Mouse (Mus musculus): ENCODE results near the gene Evc2. TPM values are rescaled to one million over a fixed set of nuclear protein-coding genes. Genes with fewer than 3 reads are reported as not detected.

The Evc2 gene
- polyA plus RNA-seq, 1 experiment, result 7.0 TPM

- Histone ChIP-seq H3K79me2 (ENCODE audit: control insufficient read depth, insufficient read depth) (no peaks in the 10 kb centered on the region), H3K4me2 (ENCODE audit: low read depth) (no peak overlapping the region), H3K4me3 (no peak overlapping the region), H3ac (ENCODE audit: control insufficient read depth, insufficient read length) (no peak overlapping the region), H3K27me3 (ENCODE audit: control insufficient read depth, insufficient read depth, insufficient read length) (no peaks in the 10 kb centered on the region), H3K36me3 (ENCODE audit: control insufficient read depth, insufficient read depth) (no peaks in the 10 kb centered on the region)
- TF ChIP-seq E2F4 (IDR thresholded peaks at IDR 0.05; ENCODE audit: insufficient read depth) (no peak), TCF3 (IDR thresholded peaks at IDR 0.05; ENCODE audit: insufficient read length, low read depth) (no peak), REST (IDR thresholded peaks at IDR 0.05; ENCODE audit: insufficient read depth, insufficient read length) (no peak), POLR2AphosphoS2 (IDR thresholded peaks at IDR 0.05; ENCODE audit: insufficient read length, low read depth) (no peak), CEBPB (IDR thresholded peaks at IDR 0.05; ENCODE audit: insufficient read depth, poor library complexity, severe bottlenecking) (no peak), USF1 (IDR thresholded peaks at IDR 0.05; ENCODE audit: low read depth) (no peak), SRF (IDR thresholded peaks at IDR 0.05; ENCODE audit: control insufficient read depth, insufficient read length, low read depth) (no peak), MYOD1 (IDR thresholded peaks at IDR 0.05; ENCODE audit: control insufficient read depth in 1 of 3, insufficient read length in 2 of 3, low read depth in 2 of 3) (no peak), MYOG (IDR thresholded peaks at IDR 0.05; ENCODE audit: control insufficient read depth in 1 of 3, insufficient read depth in 1 of 3, insufficient read length in 2 of 3, low read depth in 2 of 3) (no peak), TCF12 (IDR thresholded peaks at IDR 0.05; ENCODE audit: insufficient read depth, poor library complexity, severe bottlenecking) (no peak), MAX (IDR thresholded peaks at IDR 0.05; ENCODE audit: low read depth) (no peak), POLR2A (IDR thresholded peaks at IDR 0.05; ENCODE audit: insufficient read length, low read depth) (no peak)
Observed at GRCm38 (mm10) chr5:37395172-37396030, 57.1 kb downstream of the Evc2 start.

- Histone ChIP-seq H3ac (ENCODE audit: control insufficient read depth, insufficient read length) (no peak overlapping the region), H3K4me2 (ENCODE audit: low read depth) (no peak overlapping the region)
- no peak for TF ChIP-seq POLR2A (IDR thresholded peaks at IDR 0.05; ENCODE audit: insufficient read length, low read depth)
- no peak for TF ChIP-seq REST (IDR thresholded peaks at IDR 0.05; ENCODE audit: insufficient read depth, insufficient read length)
- no peak for TF ChIP-seq TCF3 (IDR thresholded peaks at IDR 0.05; ENCODE audit: insufficient read length, low read depth)
- no peak for TF ChIP-seq USF1 (IDR thresholded peaks at IDR 0.05; ENCODE audit: low read depth)
Observed at GRCm38 (mm10) chr5:37419028-37419427, 80.7 kb downstream of the Evc2 start.

GRCm38 (mm10) chr5:37427210-37427609 is 88.9 kb downstream of the Evc2 start:
- TF ChIP-seq CEBPB (IDR thresholded peaks at IDR 0.05; ENCODE audit: insufficient read depth, poor library complexity, severe bottlenecking), result no peak
- TF ChIP-seq TCF12 (IDR thresholded peaks at IDR 0.05; ENCODE audit: insufficient read depth, poor library complexity, severe bottlenecking), result no peak
- no peak for TF ChIP-seq E2F4 (IDR thresholded peaks at IDR 0.05; ENCODE audit: insufficient read depth)
- TF ChIP-seq USF1 (IDR thresholded peaks at IDR 0.05; ENCODE audit: low read depth), result no peak
- TF ChIP-seq MAX (IDR thresholded peaks at IDR 0.05; ENCODE audit: low read depth), result no peak
- no peak for TF ChIP-seq TCF3 (IDR thresholded peaks at IDR 0.05; ENCODE audit: insufficient read length, low read depth)
- TF ChIP-seq MYOG (IDR thresholded peaks at IDR 0.05; ENCODE audit: control insufficient read depth in 1 of 3, insufficient read depth in 1 of 3, insufficient read length in 2 of 3, low read depth in 2 of 3), result no peak
- TF ChIP-seq MYOD1 (IDR thresholded peaks at IDR 0.05; ENCODE audit: control insufficient read depth in 1 of 3, insufficient read length in 2 of 3, low read depth in 2 of 3), result no peak
- TF ChIP-seq REST (IDR thresholded peaks at IDR 0.05; ENCODE audit: insufficient read depth, insufficient read length), result no peak
- TF ChIP-seq POLR2A (IDR thresholded peaks at IDR 0.05; ENCODE audit: insufficient read length, low read depth), result no peak
- no peak for TF ChIP-seq SRF (IDR thresholded peaks at IDR 0.05; ENCODE audit: control insufficient read depth, insufficient read length, low read depth)
- no peak for TF ChIP-seq POLR2AphosphoS2 (IDR thresholded peaks at IDR 0.05; ENCODE audit: insufficient read length, low read depth)

More at GRCm38 (mm10) chr5:37419028-37419427, 80.7 kb downstream of the Evc2 start:
- Histone ChIP-seq H3K4me3 (no peak overlapping the region), H3K27me3 (ENCODE audit: control insufficient read depth, insufficient read depth, insufficient read length) (no peaks in the 10 kb centered on the region), H3K36me3 (ENCODE audit: control insufficient read depth, insufficient read depth) (peaks cover 4% of the 10 kb centered on the region), H3K79me2 (ENCODE audit: control insufficient read depth, insufficient read depth) (no peaks in the 10 kb centered on the region)

GRCm38 (mm10) chr5:37435417-37435816 is 97.1 kb downstream of the Evc2 start:
- Histone ChIP-seq H3K4me2 (ENCODE audit: low read depth) (no peak overlapping the region), H3K4me3 (no peak overlapping the region), H3K27me3 (ENCODE audit: control insufficient read depth, insufficient read depth, insufficient read length) (no peaks in the 10 kb centered on the region), H3ac (ENCODE audit: control insufficient read depth, insufficient read length) (no peak overlapping the region), H3K79me2 (ENCODE audit: control insufficient read depth, insufficient read depth) (no peaks in the 10 kb centered on the region), H3K36me3 (ENCODE audit: control insufficient read depth, insufficient read depth) (no peaks in the 10 kb centered on the region)
- TF ChIP-seq MYOG (IDR thresholded peaks at IDR 0.05; ENCODE audit: control insufficient read depth in 1 of 3, insufficient read depth in 1 of 3, insufficient read length in 2 of 3, low read depth in 2 of 3) (no peak), REST (IDR thresholded peaks at IDR 0.05; ENCODE audit: insufficient read depth, insufficient read length) (no peak), TCF12 (IDR thresholded peaks at IDR 0.05; ENCODE audit: insufficient read depth, poor library complexity, severe bottlenecking) (no peak), POLR2A (IDR thresholded peaks at IDR 0.05; ENCODE audit: insufficient read length, low read depth) (no peak), USF1 (IDR thresholded peaks at IDR 0.05; ENCODE audit: low read depth) (no peak), POLR2AphosphoS2 (IDR thresholded peaks at IDR 0.05; ENCODE audit: insufficient read length, low read depth) (no peak), MAX (IDR thresholded peaks at IDR 0.05; ENCODE audit: low read depth) (no peak), MYOD1 (IDR thresholded peaks at IDR 0.05; ENCODE audit: control insufficient read depth in 1 of 3, insufficient read length in 2 of 3, low read depth in 2 of 3) (no peak), TCF3 (IDR thresholded peaks at IDR 0.05; ENCODE audit: insufficient read length, low read depth) (no peak), CEBPB (IDR thresholded peaks at IDR 0.05; ENCODE audit: insufficient read depth, poor library complexity, severe bottlenecking) (no peak), E2F4 (IDR thresholded peaks at IDR 0.05; ENCODE audit: insufficient read depth) (no peak), SRF (IDR thresholded peaks at IDR 0.05; ENCODE audit: control insufficient read depth, insufficient read length, low read depth) (no peak)

More at GRCm38 (mm10) chr5:37427210-37427609, 88.9 kb downstream of the Evc2 start:
- Histone ChIP-seq H3K79me2 (ENCODE audit: control insufficient read depth, insufficient read depth) (no peaks in the 10 kb centered on the region), H3K4me3 (no peak overlapping the region), H3K4me2 (ENCODE audit: low read depth) (no peak overlapping the region), H3ac (ENCODE audit: control insufficient read depth, insufficient read length) (no peak overlapping the region), H3K27me3 (ENCODE audit: control insufficient read depth, insufficient read depth, insufficient read length) (no peaks in the 10 kb centered on the region), H3K36me3 (ENCODE audit: control insufficient read depth, insufficient read depth) (no peaks in the 10 kb centered on the region)
